Mouse (Mus musculus) embryonic facial prominence, embryonic 10.5 days (tissue): ENCODE measurements around the gene Mmp9. TPM values are rescaled to one million over a fixed set of nuclear protein-coding genes. Genes with fewer than 3 reads are reported as not detected.

ENCODE experiments used
- DNase-seq: peaks from one replicate; pipeline ENCODE4 v3.0.0-alpha.2; 2017; ENCODE audit warnings: low spot score
- H3K27ac ChIP-seq: fragments of 300-500 bp; sonication (generic); replicated peaks from 2 replicates; pipeline ENCODE4 v1.5.1; 2016; ENCODE audit warnings: mild to moderate bottlenecking
- H3K27me3 ChIP-seq: fragments of 300-500 bp; sonication (generic); replicated peaks from 2 replicates; pipeline ENCODE4 v1.6.1; 2016; ENCODE audit warnings: low read depth, mild to moderate bottlenecking; ENCODE audit not compliant: poor library complexity, severe bottlenecking
- H3K36me3 ChIP-seq: fragments of 300-500 bp; sonication (generic); replicated peaks from 2 replicates; pipeline ENCODE4 v1.6.1; 2016; ENCODE audit warnings: mild to moderate bottlenecking, moderate library complexity
- H3K4me1 ChIP-seq: fragments of 300-500 bp; sonication (generic); 2 replicates; pipeline ENCODE4 v1.6.1; 2016
- H3K4me3 ChIP-seq: fragments of 300-500 bp; sonication (generic); 2 replicates; pipeline ENCODE4 v1.5.1; 2016; ENCODE audit warnings: mild to moderate bottlenecking, moderate library complexity
- H3K9me3 ChIP-seq: fragments of 300-500 bp; sonication (generic); 2 replicates; pipeline ENCODE4 v1.6.1; 2016; ENCODE audit warnings: mild to moderate bottlenecking
- WGBS: fragments of 180-500 bp; shearing (Covaris S2); methylation state at CpG from one replicate; pipeline ENCODE4 v1.1.7; 2016; 5-methylcytosine and 5-hydroxymethylcytosine counted together
- polyA plus RNA-seq: library from polyadenylated mRNA; unstranded; fragments of >200 nt; fragmentation: Nextera tagmentation; extraction: Ambion mirVana; gene quantifications from 2 replicates; pipeline ENCODE4 v1.2.1, GENCODE M21; 2016

Gene Mmp9
- polyA plus RNA-seq, 1 experiment from 2014 or later = 0.77 TPM

DNA sequence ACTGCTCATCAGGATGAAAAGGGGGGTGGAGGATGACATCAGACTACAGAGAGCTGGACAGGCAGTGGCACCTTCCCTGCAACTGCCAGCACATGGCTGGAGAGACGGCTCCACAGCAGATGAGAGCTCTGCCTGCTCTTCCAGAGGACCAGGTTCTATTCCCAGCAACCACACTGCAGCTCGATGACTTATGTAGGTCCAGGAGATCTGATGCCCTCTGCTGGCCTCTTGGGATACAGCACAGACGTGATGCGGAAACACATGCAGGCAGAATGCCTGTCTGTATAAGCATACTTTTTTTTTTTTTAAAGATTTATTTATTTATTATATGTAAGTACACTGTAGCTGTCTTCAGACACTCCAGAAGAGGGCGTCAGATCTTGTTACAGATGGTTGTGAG, 22.3 kb upstream of the Mmp9 start:
- Histone ChIP-seq H3K36me3 (peaks cover 39% of the 10 kb centered on the region), H3K4me3 (no peak overlapping the region), H3K27ac (no peak overlapping the region), H3K4me1 (peaks cover 22% of the 10 kb centered on the region), H3K27me3 (no peaks in the 10 kb centered on the region), H3K9me3 (no peaks in the 10 kb centered on the region)
- WGBS = 52% methylated on average over 5 of the region's 5 CpGs
- peak; percentile 56 for DNase-seq

- Histone ChIP-seq H3K27me3 (no peaks in the 10 kb centered on the region), H3K4me3 (no peak overlapping the region)
- WGBS = 63% methylated on average over 7 of the region's 7 CpGs
Observed at GRCm38 (mm10) chr2:164921984-164922383, 18.6 kb upstream of the Mmp9 start.

GRCm38 (mm10) chr2:164923291-164923690, 17.3 kb upstream of the Mmp9 start:
- Histone ChIP-seq H3K36me3 (peaks cover 22% of the 10 kb centered on the region), H3K4me1 (peaks cover 20% of the 10 kb centered on the region), H3K27ac (no peak overlapping the region), H3K27me3 (no peaks in the 10 kb centered on the region), H3K9me3 (no peaks in the 10 kb centered on the region), H3K4me3 (no peak overlapping the region)
- 57% methylated on average over 4 of the region's 4 CpGs for WGBS
- no peak for DNase-seq

More at GRCm38 (mm10) chr2:164921984-164922383, 18.6 kb upstream of the Mmp9 start:
- peaks cover 25% of the 10 kb centered on the region for H3K36me3 ChIP-seq
- no peaks in the 10 kb centered on the region for H3K9me3 ChIP-seq
- H3K4me1 ChIP-seq = peaks cover 27% of the 10 kb centered on the region
- H3K27ac ChIP-seq = no peak overlapping the region
- DNase-seq = no peak

- peak; percentile 77 for DNase-seq
- Histone ChIP-seq H3K4me1 (peaks cover 20% of the 10 kb centered on the region), H3K36me3 (peaks cover 16% of the 10 kb centered on the region), H3K4me3 (no peak overlapping the region), H3K27me3 (no peaks in the 10 kb centered on the region; the same call in 1 of the 2 replicates), H3K27ac (no peak overlapping the region), H3K9me3 (no peaks in the 10 kb centered on the region)
- WGBS = 37% methylated on average over 11 of the region's 11 CpGs
Observed at GRCm38 (mm10) chr2:164924100-164924857, 16.3 kb upstream of the Mmp9 start.

- no peak overlapping the region for H3K4me3 ChIP-seq
- no peak for DNase-seq
- peaks cover 28% of the 10 kb centered on the region for H3K4me1 ChIP-seq
- H3K27ac ChIP-seq = no peak overlapping the region
- H3K36me3 ChIP-seq = no peaks in the 10 kb centered on the region
- WGBS = 56% methylated on average over 11 of the region's 11 CpGs
- no peaks in the 10 kb centered on the region for H3K9me3 ChIP-seq
- H3K27me3 ChIP-seq = peaks cover 32% of the 10 kb centered on the region
Observed at GRCm38 (mm10) chr2:164930706-164931581, 9.6 kb upstream of the Mmp9 start.

DNA sequence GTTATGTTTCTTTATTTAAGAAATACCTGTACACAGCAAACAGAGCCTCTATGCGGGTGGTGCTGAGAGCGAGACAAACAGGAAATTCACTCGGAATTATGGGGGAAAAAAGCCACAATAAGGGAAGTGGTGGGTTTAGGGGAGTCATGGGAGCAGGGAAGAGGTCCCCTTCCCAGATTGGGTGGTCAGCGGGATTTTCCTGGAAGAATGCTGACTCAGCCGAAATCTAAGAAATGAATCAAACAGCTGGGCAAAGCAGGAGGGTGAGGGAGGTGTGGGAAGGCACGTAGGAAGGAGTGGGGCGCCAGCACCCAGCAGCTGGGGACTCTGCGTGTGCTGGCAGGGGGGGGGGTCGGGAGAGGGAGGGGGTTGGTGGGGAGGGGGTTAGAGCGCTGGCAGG, 7.0 kb upstream of the Mmp9 start:
- Histone ChIP-seq H3K27me3 (peaks cover 58% of the 10 kb centered on the region), H3K4me1 (peaks cover 36% of the 10 kb centered on the region), H3K27ac (no peak overlapping the region), H3K4me3 (no peak overlapping the region), H3K9me3 (no peaks in the 10 kb centered on the region), H3K36me3 (no peaks in the 10 kb centered on the region)
- no peak for DNase-seq
- 48% methylated on average over 10 of the region's 10 CpGs for WGBS

GRCm38 (mm10) chr2:164935991-164936390, 4.6 kb upstream of the Mmp9 start:
- Histone ChIP-seq H3K27me3 (peaks cover 83% of the 10 kb centered on the region), H3K9me3 (no peaks in the 10 kb centered on the region), H3K36me3 (no peaks in the 10 kb centered on the region), H3K4me3 (no peak overlapping the region), H3K27ac (no peak overlapping the region), H3K4me1 (peaks cover 52% of the 10 kb centered on the region)
- DNase-seq = no peak
- WGBS = 84% methylated on average over 4 of the region's 4 CpGs

GRCm38 (mm10) chr2:164938146-164939091, 2.2 kb upstream of the Mmp9 start:
- 0 out of 2 replicates have a peak overlapping the region, but pooled peaks have one; percentile 19 for H3K27ac ChIP-seq
- H3K36me3 ChIP-seq = no peaks in the 10 kb centered on the region
- WGBS = 3% methylated on average over 39 of the region's 39 CpGs
- peaks cover 83% of the 10 kb centered on the region for H3K27me3 ChIP-seq
- H3K9me3 ChIP-seq = no peaks in the 10 kb centered on the region
- peak overlapping the region; percentile 54 for H3K4me3 ChIP-seq
- DNase-seq = peak; percentile 69
- peaks cover 63% of the 10 kb centered on the region for H3K4me1 ChIP-seq

GRCm38 (mm10) chr2:164939106-164939505, 1.5 kb upstream of the Mmp9 start:
- H3K36me3 ChIP-seq = no peaks in the 10 kb centered on the region
- DNase-seq = no peak
- peak overlapping the region; percentile 54 for H3K4me3 ChIP-seq
- peaks cover 83% of the 10 kb centered on the region for H3K27me3 ChIP-seq
- H3K27ac ChIP-seq = no peak overlapping the region
- H3K9me3 ChIP-seq = no peaks in the 10 kb centered on the region
- H3K4me1 ChIP-seq = peaks cover 63% of the 10 kb centered on the region
- under 1% methylated on average over 11 of the region's 11 CpGs for WGBS

DNA sequence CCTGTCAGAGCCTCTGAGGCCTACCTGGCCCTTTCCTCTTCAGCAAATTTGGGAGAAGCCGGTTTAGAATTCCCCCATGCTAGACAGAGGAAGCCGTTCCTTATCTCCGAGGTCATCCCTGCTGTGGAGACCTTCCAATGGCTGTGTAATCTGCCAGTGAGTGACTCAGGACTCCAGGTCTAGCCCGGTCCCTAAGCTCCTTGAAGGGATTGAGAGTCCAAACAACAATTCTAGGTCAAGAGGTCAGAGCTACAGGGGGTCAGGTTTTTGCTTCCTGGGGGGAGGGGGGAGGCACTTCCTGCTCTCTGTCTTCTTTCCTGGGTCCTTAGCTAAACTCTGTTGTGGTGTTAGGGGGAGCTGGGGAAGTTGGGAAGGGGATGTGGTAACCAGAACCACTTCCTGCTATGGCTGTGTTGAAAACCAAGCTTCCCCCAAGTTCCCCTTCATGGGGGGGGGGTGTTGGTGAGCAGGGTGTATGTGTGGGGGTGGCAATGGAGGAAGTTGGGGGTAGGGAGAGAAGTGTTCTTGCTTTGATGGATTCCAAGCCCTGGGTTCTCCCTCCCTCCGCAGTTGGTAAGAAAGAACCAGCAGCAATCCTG, 2.2 kb downstream of the Mmp9 start:
- WGBS = 15% methylated on average over 5 of the region's 5 CpGs
- H3K4me1 ChIP-seq = peaks cover 54% of the 10 kb centered on the region
- peak overlapping the region; percentile 24; the same call in 1 of the 2 replicates for H3K27ac ChIP-seq
- H3K4me3 ChIP-seq = no peak overlapping the region
- H3K36me3 ChIP-seq = no peaks in the 10 kb centered on the region
- peaks cover 75% of the 10 kb centered on the region for H3K27me3 ChIP-seq
- no peaks in the 10 kb centered on the region for H3K9me3 ChIP-seq
- DNase-seq = no peak

DNA sequence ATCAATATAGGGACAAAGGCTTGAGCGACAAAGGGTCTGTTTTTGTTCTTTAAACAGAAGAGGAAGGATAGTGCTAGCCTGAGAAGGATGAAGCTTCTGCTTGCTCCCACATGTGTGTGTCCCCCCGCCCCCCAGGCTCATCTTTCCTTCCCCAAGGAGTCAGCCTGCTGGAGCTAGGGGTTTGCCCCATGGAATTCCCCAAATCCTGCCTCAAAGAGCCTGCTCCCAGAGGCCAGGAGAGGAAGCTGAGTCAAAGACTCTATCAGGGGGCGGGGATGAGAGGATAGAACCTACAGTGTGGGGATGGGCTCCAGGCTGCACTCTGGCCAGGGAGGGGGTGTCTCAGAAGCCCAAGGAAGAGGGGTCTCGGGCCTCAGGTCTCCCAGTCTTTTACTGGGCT, 6.9 kb downstream of the Mmp9 start:
- no peak overlapping the region for H3K4me3 ChIP-seq
- WGBS = 27% methylated on average over 4 of the region's 4 CpGs
- peaks cover 75% of the 10 kb centered on the region for H3K27me3 ChIP-seq
- no peak for DNase-seq
- H3K27ac ChIP-seq = no peak overlapping the region
- H3K9me3 ChIP-seq = no peaks in the 10 kb centered on the region
- H3K4me1 ChIP-seq = peaks cover 35% of the 10 kb centered on the region
- H3K36me3 ChIP-seq = no peaks in the 10 kb centered on the region
